9 mouse cellular contexts compared by ENCODE assay signal in genomic region chrX:72824776-72825588, GRCm38 (mm10). TPM values are rescaled to one million over a fixed set of nuclear protein-coding genes. Genes with fewer than 3 reads are reported as not detected.
DNase-seq lines count a peak whose midpoint lies in the region; ATAC-seq and TF ChIP-seq lines count a peak whose summit lies in the region.
"Had no signal": no experiment of that assay in that cellular context is flagged by ENCODE, and none has a peak within 500 bp of the region (broad histone marks: within the 10 kb centered on the region; RNA-seq: fewer than 3 reads in every experiment).

Gene Gabrq, plus strand, starts transcription at chrX:72825178.

- H3K27me3 ChIP-seq in forebrain, postnatal 0 days (ENCODE audit: insufficient read depth, low read length): no peaks in the 10 kb centered on the region
- H3K27me3 ChIP-seq in stomach, embryonic 15.5 days (replicated peaks): peaks cover 5% of the 10 kb centered on the region; the same call in 1 of the 2 replicates

- intact Hi-C loops in gastrocnemius, adult 2 months (cut with DNase I): no loop called here
- intact Hi-C loops in gastrocnemius, postnatal 36 days (cut with DNase I): no loop called here

- no peaks in the 10 kb centered on the region for H3K4me1 ChIP-seq in forebrain, postnatal 0 days (ENCODE audit: insufficient read depth)
- H3K4me1 ChIP-seq in stomach, embryonic 15.5 days: no peaks in the 10 kb centered on the region

- peak; percentile 35 for DNase-seq in gastrocnemius, adult 2 months
- DNase-seq in gastrocnemius, postnatal 36 days: no peak
- peak; percentile 21 for DNase-seq in adrenal gland, postnatal 25 days
- DNase-seq in forebrain, postnatal 0 days: peak; percentile 28
- DNase-seq in kidney, postnatal 10 days: peak; percentile 50
- DNase-seq in lung, postnatal 36 days: peak; percentile 42
- no peak for DNase-seq in layer of hippocampus, postnatal 10 days (ENCODE audit: low spot score in 2 of 2)

- no peaks in the 10 kb centered on the region for H3K9me3 ChIP-seq in forebrain, postnatal 0 days (ENCODE audit: low read length)
- no peaks in the 10 kb centered on the region for H3K9me3 ChIP-seq in stomach, embryonic 15.5 days

- peak within 1 kb of the TSS; percentile 59 for H3K4me2 ChIP-seq in forebrain, postnatal 0 days (ENCODE audit: low read depth)
- H3K4me2 ChIP-seq in stomach, embryonic 15.5 days: peak within 1 kb of the TSS; percentile 61

- H3K27ac ChIP-seq in gastrocnemius, adult 2 months: no peak within 1 kb of the TSS
- H3K27ac ChIP-seq in forebrain, postnatal 0 days (ENCODE audit: low read depth, low read length): no peak within 1 kb of the TSS
- no peak within 1 kb of the TSS for H3K27ac ChIP-seq in stomach, embryonic 15.5 days
- H3K27ac ChIP-seq: heart, adult 2 months had no signal

- peak within 1 kb of the TSS; percentile 28; the same call in 1 of the 2 replicates for H3K9ac ChIP-seq in forebrain, postnatal 0 days
- H3K9ac ChIP-seq in stomach, embryonic 15.5 days: no peak within 1 kb of the TSS

- no peaks in the 10 kb centered on the region for H3K36me3 ChIP-seq in forebrain, postnatal 0 days (ENCODE audit: insufficient read depth)
- no peaks in the 10 kb centered on the region for H3K36me3 ChIP-seq in stomach, embryonic 15.5 days

- 34% methylated on average over 43 of the region's 43 CpGs for WGBS in forebrain, postnatal 0 days
- 26% methylated on average over 43 of the region's 43 CpGs for WGBS in stomach, embryonic 15.5 days

- no peak for TF ChIP-seq CTCF in gastrocnemius, adult 2 months (IDR thresholded peaks at IDR 0.05)
- no peak for TF ChIP-seq CTCF in forebrain, postnatal 0 days (IDR thresholded peaks at IDR 0.05; ENCODE audit: low read depth)

- H3K4me3 ChIP-seq in gastrocnemius, adult 2 months: peak within 1 kb of the TSS; percentile 55
- H3K4me3 ChIP-seq in forebrain, postnatal 0 days (ENCODE audit: low read depth, low read length): peak within 1 kb of the TSS; percentile 36
- H3K4me3 ChIP-seq in stomach, embryonic 15.5 days (replicated peaks): peak within 1 kb of the TSS; percentile 31
- H3K4me3 ChIP-seq: heart, adult 2 months had no signal

- ATAC-seq in forebrain, postnatal 0 days: peak; percentile 86
- ATAC-seq in stomach, embryonic 15.5 days (ENCODE audit: insufficient read depth, low FRiP score, low read depth): peak; percentile 81

RNA-seq across cellular contexts. Expression of gene Gabrq, which starts in this region (rescaled TPM):
- total RNA-seq in gastrocnemius, adult 2 months (2021): not detected
- total RNA-seq in gastrocnemius, postnatal 36 days (2021): under 1 TPM in 1 of 2 experiments, not detected in 1; 0.12 TPM
- total RNA-seq in adrenal gland, postnatal 25 days (2021): not detected in 2 replicates
- 3.8 and 5.8 TPM in 2 replicates for total RNA-seq in forebrain, postnatal 0 days (2014; rRNA removed)
- 0.99 and 1.8 TPM in 2 replicates for polyA plus RNA-seq in forebrain, postnatal 0 days (2015; fragmentation: Nextera tagmentation; extraction: Ambion mirVana)
- polyA plus RNA-seq in stomach, embryonic 15.5 days (2015; fragmentation: Nextera tagmentation; extraction: Ambion mirVana): 0.50 and 0.92 TPM in 2 replicates
- total RNA-seq in layer of hippocampus, postnatal 10 days (2021): 1 to 10 TPM; 3.0 to 3.2 TPM
- total RNA-seq: heart, adult 2 months had no signal

Comparison
In these comparisons a context has a peak if more than half of its experiments do, and no peak if none do; other contexts are left out.
1. Peak in DNase-seq and H3K4me3 ChIP-seq in gastrocnemius, adult 2 months; RNA of the gene not detected or under 1 TPM.
2. Peak in DNase-seq in adrenal gland, postnatal 25 days; RNA of the gene not detected or under 1 TPM.
3. Peak in ATAC-seq, H3K4me3 ChIP-seq and H3K4me2 ChIP-seq in stomach, embryonic 15.5 days; RNA of the gene not detected or under 1 TPM.
4. DNase-seq: peak in forebrain, postnatal 0 days (single experiment), kidney, postnatal 10 days (single experiment) and lung, postnatal 36 days (single experiment); none in gastrocnemius, postnatal 36 days (0 of 2) and layer of hippocampus, postnatal 10 days (0 of 2).
5. Peak in every context shown above with its lines, with median percentiles within 50 percentile points of each other: H3K4me3 ChIP-seq.